Mouse (Mus musculus): ENCODE data around the gene Sipa1l1. TPM values are rescaled to one million over a fixed set of nuclear protein-coding genes. Genes with fewer than 3 reads are reported as not detected.
A peak's percentile ranks its signal among the peaks of the same experiment; 100 is the strongest.

Gene Sipa1l1
- polyA plus RNA-seq, 1 experiment from 2014 or later: 25.9 TPM

GRCm38 (mm10) chr12:82397751-82398150 lies 228.6 kb downstream of the Sipa1l1 start:
- H3K36me3 ChIP-seq (ENCODE audit: control insufficient read depth, insufficient read depth, low read length): peaks cover 2% of the 10 kb centered on the region; the same call in 1 of the 2 replicates
- H3K4me1 ChIP-seq (replicated peaks; ENCODE audit: control insufficient read depth, insufficient read depth, low read length): peaks cover 17% of the 10 kb centered on the region
- H3K9ac ChIP-seq (ENCODE audit: low read length): no peak overlapping the region
- 70% methylated on average over 9 of the region's 9 CpGs for WGBS
- H3K27me3 ChIP-seq (ENCODE audit: control insufficient read depth, insufficient read depth, low read depth, low read length): no peaks in the 10 kb centered on the region
- no peak for ATAC-seq (ENCODE audit: low read depth)
- no peaks in the 10 kb centered on the region for H3K9me3 ChIP-seq (ENCODE audit: control insufficient read depth, low read length)
- H3K27ac ChIP-seq (ENCODE audit: low read length): 0 out of 2 replicates have a peak overlapping the region, but pooled peaks have one; percentile 5
- no peak overlapping the region for H3K4me3 ChIP-seq (ENCODE audit: low read length)
- H3K4me2 ChIP-seq (ENCODE audit: low read depth, low read length): no peak overlapping the region

GRCm38 (mm10) chr12:82398926-82399325 lies 229.8 kb downstream of the Sipa1l1 start:
- Histone ChIP-seq H3K4me1 (replicated peaks; ENCODE audit: control insufficient read depth, insufficient read depth, low read length) (peaks cover 17% of the 10 kb centered on the region), H3K9ac (ENCODE audit: low read length) (no peak overlapping the region), H3K27ac (ENCODE audit: low read length) (no peak overlapping the region), H3K4me3 (ENCODE audit: low read length) (no peak overlapping the region), H3K4me2 (ENCODE audit: low read depth, low read length) (no peak overlapping the region), H3K36me3 (ENCODE audit: control insufficient read depth, insufficient read depth, low read length) (peaks cover 2% of the 10 kb centered on the region; the same call in 1 of the 2 replicates), H3K9me3 (ENCODE audit: control insufficient read depth, low read length) (no peaks in the 10 kb centered on the region), H3K27me3 (ENCODE audit: control insufficient read depth, insufficient read depth, low read depth, low read length) (no peaks in the 10 kb centered on the region)
- WGBS: 80% methylated on average over 2 of the region's 2 CpGs
- no peak for ATAC-seq (ENCODE audit: low read depth)

GRCm38 (mm10) chr12:82399971-82400720 lies 231.0 kb downstream of the Sipa1l1 start:
- peaks cover 2% of the 10 kb centered on the region; the same call in 1 of the 2 replicates for H3K36me3 ChIP-seq (ENCODE audit: control insufficient read depth, insufficient read depth, low read length)
- ATAC-seq (ENCODE audit: low read depth): peak; percentile 52; the same call in 1 of the 2 replicates
- no peak overlapping the region for H3K4me2 ChIP-seq (ENCODE audit: low read depth, low read length)
- H3K4me1 ChIP-seq (replicated peaks; ENCODE audit: control insufficient read depth, insufficient read depth, low read length): peaks cover 17% of the 10 kb centered on the region
- peak overlapping the region; percentile 11; the same call in 1 of the 2 replicates for H3K27ac ChIP-seq (ENCODE audit: low read length)
- H3K27me3 ChIP-seq (ENCODE audit: control insufficient read depth, insufficient read depth, low read depth, low read length): no peaks in the 10 kb centered on the region
- no peak overlapping the region for H3K4me3 ChIP-seq (ENCODE audit: low read length)
- peak overlapping the region; percentile 13; the same call in 1 of the 2 replicates for H3K9ac ChIP-seq (ENCODE audit: low read length)
- 86% methylated on average over 6 of the region's 6 CpGs for WGBS
- H3K9me3 ChIP-seq (ENCODE audit: control insufficient read depth, low read length): no peaks in the 10 kb centered on the region

DNA sequence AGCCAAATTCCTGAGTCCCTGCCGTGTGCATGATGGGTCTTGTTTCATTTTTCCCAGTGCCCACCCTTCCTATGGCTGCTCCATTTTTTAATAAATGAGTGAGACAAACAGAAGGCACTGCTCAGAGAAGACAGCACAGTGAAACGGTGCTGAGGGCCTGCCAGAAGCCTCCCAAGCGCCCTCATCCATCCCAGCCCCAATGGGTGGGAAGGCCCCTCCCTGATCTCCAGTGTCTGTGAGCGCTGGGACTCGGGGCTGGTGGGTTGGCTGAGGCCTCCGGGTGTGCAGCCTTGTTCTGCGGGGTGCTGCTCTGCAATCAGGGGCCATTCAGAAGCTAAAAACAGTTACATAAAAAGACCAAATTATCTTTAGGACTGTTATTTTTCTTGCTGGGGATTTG lies 231.7 kb downstream of the Sipa1l1 start:
- Histone ChIP-seq H3K9ac (ENCODE audit: low read length) (no peak overlapping the region), H3K9me3 (ENCODE audit: control insufficient read depth, low read length) (no peaks in the 10 kb centered on the region), H3K27me3 (ENCODE audit: control insufficient read depth, insufficient read depth, low read depth, low read length) (no peaks in the 10 kb centered on the region), H3K4me3 (ENCODE audit: low read length) (no peak overlapping the region), H3K27ac (ENCODE audit: low read length) (peak overlapping the region; percentile 64), H3K36me3 (ENCODE audit: control insufficient read depth, insufficient read depth, low read length) (peaks cover 2% of the 10 kb centered on the region; the same call in 1 of the 2 replicates), H3K4me2 (ENCODE audit: low read depth, low read length) (no peak overlapping the region), H3K4me1 (replicated peaks; ENCODE audit: control insufficient read depth, insufficient read depth, low read length) (peaks cover 17% of the 10 kb centered on the region)
- ATAC-seq (ENCODE audit: low read depth): peak; percentile 69
- 49% methylated on average over 7 of the region's 7 CpGs for WGBS

DNA sequence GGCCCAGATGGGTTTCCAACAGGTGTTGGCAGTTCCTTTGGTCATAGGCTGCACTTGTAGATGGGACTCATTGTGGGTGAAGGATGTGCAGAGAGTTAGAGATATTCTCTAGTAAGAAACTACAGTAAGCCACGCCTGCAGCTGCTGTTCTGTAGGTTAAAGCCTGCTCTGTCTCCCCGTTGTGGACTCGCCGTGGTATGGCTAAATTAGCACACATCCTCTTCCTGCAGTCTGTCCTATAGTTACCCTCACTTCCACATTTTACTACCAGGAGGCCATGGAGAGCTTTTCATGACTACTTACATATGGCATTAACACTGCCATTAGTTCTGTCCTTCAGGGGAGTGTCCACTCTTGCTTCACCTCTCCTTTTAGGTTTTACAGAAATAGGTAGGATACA lies 232.3 kb downstream of the Sipa1l1 start:
- H3K36me3 ChIP-seq (ENCODE audit: control insufficient read depth, insufficient read depth, low read length): peaks cover 2% of the 10 kb centered on the region; the same call in 1 of the 2 replicates
- H3K4me2 ChIP-seq (ENCODE audit: low read depth, low read length): no peak overlapping the region
- H3K27me3 ChIP-seq (ENCODE audit: control insufficient read depth, insufficient read depth, low read depth, low read length): no peaks in the 10 kb centered on the region
- no peaks in the 10 kb centered on the region for H3K9me3 ChIP-seq (ENCODE audit: control insufficient read depth, low read length)
- peak overlapping the region; percentile 64 for H3K27ac ChIP-seq (ENCODE audit: low read length)
- WGBS: 75% methylated on average over 4 of the region's 4 CpGs
- no peak overlapping the region for H3K9ac ChIP-seq (ENCODE audit: low read length)
- no peak for ATAC-seq (ENCODE audit: low read depth)
- H3K4me1 ChIP-seq (replicated peaks; ENCODE audit: control insufficient read depth, insufficient read depth, low read length): peaks cover 17% of the 10 kb centered on the region
- H3K4me3 ChIP-seq (ENCODE audit: low read length): no peak overlapping the region

DNA sequence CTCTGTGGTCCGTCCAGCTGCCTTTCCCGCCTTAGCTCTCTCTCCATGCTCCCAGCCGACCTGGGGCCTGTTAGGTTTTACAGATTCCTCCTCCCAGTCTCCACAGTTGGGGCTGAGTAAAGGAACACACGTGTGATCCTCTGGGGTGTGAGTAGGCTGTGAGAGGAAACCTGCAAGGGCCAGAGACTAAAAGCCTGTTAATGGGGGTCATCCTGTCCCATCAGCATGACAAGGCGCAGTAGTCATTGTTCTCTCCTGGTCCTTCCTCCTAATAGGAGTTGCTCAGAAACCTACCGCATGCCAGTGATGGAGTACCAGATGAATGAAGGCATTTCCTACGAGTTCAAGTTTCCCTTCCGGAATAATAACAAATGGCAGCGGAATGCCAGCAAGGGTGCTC lies 233.5 kb downstream of the Sipa1l1 start:
- H3K4me2 ChIP-seq (ENCODE audit: low read depth, low read length): no peak overlapping the region
- H3K4me3 ChIP-seq (ENCODE audit: low read length): no peak overlapping the region
- no peak overlapping the region for H3K9ac ChIP-seq (ENCODE audit: low read length)
- peaks cover 2% of the 10 kb centered on the region; the same call in 1 of the 2 replicates for H3K36me3 ChIP-seq (ENCODE audit: control insufficient read depth, insufficient read depth, low read length)
- ATAC-seq (ENCODE audit: low read depth): peak; percentile 62
- peaks cover 19% of the 10 kb centered on the region for H3K4me1 ChIP-seq (replicated peaks; ENCODE audit: control insufficient read depth, insufficient read depth, low read length)
- H3K9me3 ChIP-seq (ENCODE audit: control insufficient read depth, low read length): no peaks in the 10 kb centered on the region
- H3K27me3 ChIP-seq (ENCODE audit: control insufficient read depth, insufficient read depth, low read depth, low read length): no peaks in the 10 kb centered on the region
- WGBS: 72% methylated on average over 9 of the region's 9 CpGs
- peak overlapping the region; percentile 24; the same call in 1 of the 2 replicates for H3K27ac ChIP-seq (ENCODE audit: low read length)

DNA sequence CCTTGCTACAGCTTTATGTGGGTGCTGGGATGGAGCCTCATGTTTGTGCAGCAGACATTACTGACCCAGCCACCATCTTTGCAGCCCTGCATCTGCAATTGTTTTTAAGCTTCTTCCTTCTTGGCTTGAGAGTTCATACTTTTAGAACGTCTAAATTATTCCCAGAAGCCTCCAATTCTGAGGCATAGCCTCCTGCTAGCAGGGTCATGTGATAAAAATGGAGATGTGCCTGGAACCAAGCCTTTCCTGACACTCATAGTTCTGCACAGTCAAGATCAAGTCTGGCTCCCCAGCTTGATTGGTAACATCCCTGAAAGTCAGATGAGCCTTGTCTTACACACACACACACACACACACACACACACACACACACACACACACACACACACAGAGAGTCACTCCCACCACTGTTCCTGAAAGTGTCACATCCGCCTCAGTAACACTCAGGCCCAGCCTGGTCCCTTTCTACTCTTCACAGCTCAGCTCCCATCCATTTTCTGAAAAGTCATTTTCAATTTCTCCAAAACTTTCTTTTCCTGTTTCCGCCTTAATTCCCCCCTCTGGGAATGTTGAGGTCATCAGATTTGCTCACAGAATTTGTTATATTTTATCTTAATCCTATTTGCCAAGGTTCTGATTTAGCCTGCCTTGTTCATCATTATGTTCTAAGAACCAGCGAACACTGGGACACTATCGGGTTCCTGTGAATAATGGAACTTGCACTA lies 238.6 kb downstream of the Sipa1l1 start:
- no peak overlapping the region for H3K4me2 ChIP-seq (ENCODE audit: low read depth, low read length)
- H3K27ac ChIP-seq (ENCODE audit: low read length): peak overlapping the region; percentile 68
- peak; percentile 19; the same call in 1 of the 2 replicates for ATAC-seq (ENCODE audit: low read depth)
- 57% methylated on average over 5 of the region's 5 CpGs for WGBS
- H3K9me3 ChIP-seq (ENCODE audit: control insufficient read depth, low read length): no peaks in the 10 kb centered on the region
- no peak overlapping the region for H3K9ac ChIP-seq (ENCODE audit: low read length)
- H3K4me3 ChIP-seq (ENCODE audit: low read length): no peak overlapping the region
- no peaks in the 10 kb centered on the region; the same call in 1 of the 2 replicates for H3K36me3 ChIP-seq (ENCODE audit: control insufficient read depth, insufficient read depth, low read length)
- no peaks in the 10 kb centered on the region for H3K27me3 ChIP-seq (ENCODE audit: control insufficient read depth, insufficient read depth, low read depth, low read length)
- H3K4me1 ChIP-seq (replicated peaks; ENCODE audit: control insufficient read depth, insufficient read depth, low read length): peaks cover 20% of the 10 kb centered on the region

GRCm38 (mm10) chr12:82408486-82408885 lies 239.4 kb downstream of the Sipa1l1 start:
- Histone ChIP-seq H3K9me3 (ENCODE audit: control insufficient read depth, low read length) (no peaks in the 10 kb centered on the region), H3K4me3 (ENCODE audit: low read length) (no peak overlapping the region), H3K4me1 (replicated peaks; ENCODE audit: control insufficient read depth, insufficient read depth, low read length) (peaks cover 27% of the 10 kb centered on the region), H3K4me2 (ENCODE audit: low read depth, low read length) (no peak overlapping the region), H3K27me3 (ENCODE audit: control insufficient read depth, insufficient read depth, low read depth, low read length) (no peaks in the 10 kb centered on the region), H3K27ac (ENCODE audit: low read length) (peak overlapping the region; percentile 50), H3K9ac (ENCODE audit: low read length) (peak overlapping the region; percentile 17; the same call in 1 of the 2 replicates), H3K36me3 (ENCODE audit: control insufficient read depth, insufficient read depth, low read length) (no peaks in the 10 kb centered on the region; the same call in 1 of the 2 replicates)
- no peak for ATAC-seq (ENCODE audit: low read depth)
- 48% methylated on average over 6 of the region's 6 CpGs for WGBS

All from lung, embryonic 16.5 days (tissue).